Mouse (Mus musculus): ENCODE data around the gene Vps39. TPM values are rescaled to one million over a fixed set of nuclear protein-coding genes. Genes with fewer than 3 reads are reported as not detected.

The Vps39 gene
- polyA plus RNA-seq, 1 experiment from 2014 or later: 26.8 TPM

- Histone ChIP-seq H3K9ac (replicated peaks; ENCODE audit: low read length) (no peak overlapping the region), H3K4me2 (ENCODE audit: low read depth, low read length) (no peak overlapping the region), H3K4me1 (ENCODE audit: control insufficient read depth, insufficient read depth, low read length) (no peaks in the 10 kb centered on the region), H3K27me3 (ENCODE audit: control insufficient read depth, insufficient read depth, low read length) (no peaks in the 10 kb centered on the region), H3K9me3 (replicated peaks; ENCODE audit: control insufficient read depth, low read length) (no peaks in the 10 kb centered on the region), H3K4me3 (ENCODE audit: low read depth, low read length) (no peak overlapping the region), H3K27ac (replicated peaks; ENCODE audit: low read depth, low read length) (no peak overlapping the region), H3K36me3 (replicated peaks; ENCODE audit: control insufficient read depth, insufficient read depth, low read depth, low read length) (no peaks in the 10 kb centered on the region; the same call in 1 of the 2 replicates)
- DNase-seq (ENCODE audit: low spot score) (no peak), ATAC-seq (replicated peaks; ENCODE audit: insufficient number of reproducible peaks, low FRiP score, low TSS enrichment, low read depth) (no peak)
- 92% methylated on average over 4 of the region's 4 CpGs for WGBS
Observed at GRCm38 (mm10) chr2:120367416-120368207, 14.7 kb upstream of the Vps39 start.

- 86% methylated on average over 3 of the region's 3 CpGs for WGBS
- Histone ChIP-seq H3K4me1 (ENCODE audit: control insufficient read depth, insufficient read depth, low read length) (no peaks in the 10 kb centered on the region), H3K4me2 (ENCODE audit: low read depth, low read length) (no peak overlapping the region), H3K9me3 (replicated peaks; ENCODE audit: control insufficient read depth, low read length) (no peaks in the 10 kb centered on the region), H3K4me3 (ENCODE audit: low read depth, low read length) (no peak overlapping the region), H3K27me3 (ENCODE audit: control insufficient read depth, insufficient read depth, low read length) (no peaks in the 10 kb centered on the region), H3K27ac (replicated peaks; ENCODE audit: low read depth, low read length) (no peak overlapping the region), H3K36me3 (replicated peaks; ENCODE audit: control insufficient read depth, insufficient read depth, low read depth, low read length) (no peaks in the 10 kb centered on the region; the same call in 1 of the 2 replicates), H3K9ac (replicated peaks; ENCODE audit: low read length) (no peak overlapping the region)
- no peak for DNase-seq (ENCODE audit: low spot score)
- no peak for ATAC-seq (replicated peaks; ENCODE audit: insufficient number of reproducible peaks, low FRiP score, low TSS enrichment, low read depth)
Observed at GRCm38 (mm10) chr2:120366501-120366900, 13.6 kb upstream of the Vps39 start.

DNA sequence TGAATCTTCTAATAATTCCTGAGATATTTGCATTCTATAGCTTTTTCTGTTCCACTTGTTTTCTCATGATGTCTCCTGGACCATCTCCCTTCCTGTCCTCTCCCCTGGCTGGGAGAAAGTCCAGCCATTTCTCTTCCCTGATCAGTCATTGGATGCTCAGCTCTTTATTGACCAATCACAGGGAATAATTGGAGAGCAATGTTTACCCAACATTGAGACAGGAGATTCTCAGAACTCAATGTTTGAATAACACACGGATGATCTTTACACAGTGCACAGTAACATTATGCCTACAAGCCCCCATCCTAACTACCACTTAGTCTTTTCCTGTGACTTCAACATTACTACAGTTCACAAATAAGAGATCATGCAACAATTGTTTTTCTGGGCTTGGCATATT is 7.5 kb upstream of the Vps39 start:
- DNase-seq (ENCODE audit: low spot score) (no peak), ATAC-seq (replicated peaks; ENCODE audit: insufficient number of reproducible peaks, low FRiP score, low TSS enrichment, low read depth) (no peak)
- no peak overlapping the region for H3K9ac ChIP-seq (replicated peaks; ENCODE audit: low read length)
- no peak overlapping the region for H3K4me3 ChIP-seq (ENCODE audit: low read depth, low read length)
- no peaks in the 10 kb centered on the region for H3K27me3 ChIP-seq (ENCODE audit: control insufficient read depth, insufficient read depth, low read length)
- no peaks in the 10 kb centered on the region for H3K9me3 ChIP-seq (replicated peaks; ENCODE audit: control insufficient read depth, low read length)
- no peaks in the 10 kb centered on the region; the same call in 1 of the 2 replicates for H3K36me3 ChIP-seq (replicated peaks; ENCODE audit: control insufficient read depth, insufficient read depth, low read depth, low read length)
- WGBS: 83% methylated on average over 1 of the region's 1 CpGs
- H3K27ac ChIP-seq (replicated peaks; ENCODE audit: low read depth, low read length): no peak overlapping the region
- H3K4me2 ChIP-seq (ENCODE audit: low read depth, low read length): no peak overlapping the region
- H3K4me1 ChIP-seq (ENCODE audit: control insufficient read depth, insufficient read depth, low read length): no peaks in the 10 kb centered on the region

- Histone ChIP-seq H3K4me2 (ENCODE audit: low read depth, low read length) (no peak overlapping the region), H3K9me3 (replicated peaks; ENCODE audit: control insufficient read depth, low read length) (no peaks in the 10 kb centered on the region), H3K36me3 (replicated peaks; ENCODE audit: control insufficient read depth, insufficient read depth, low read depth, low read length) (no peaks in the 10 kb centered on the region; the same call in 1 of the 2 replicates), H3K4me1 (ENCODE audit: control insufficient read depth, insufficient read depth, low read length) (no peaks in the 10 kb centered on the region), H3K9ac (replicated peaks; ENCODE audit: low read length) (no peak overlapping the region), H3K4me3 (ENCODE audit: low read depth, low read length) (no peak overlapping the region), H3K27ac (replicated peaks; ENCODE audit: low read depth, low read length) (no peak overlapping the region), H3K27me3 (ENCODE audit: control insufficient read depth, insufficient read depth, low read length) (no peaks in the 10 kb centered on the region)
- WGBS: 87% methylated on average over 5 of the region's 5 CpGs
- no peak for ATAC-seq (replicated peaks; ENCODE audit: insufficient number of reproducible peaks, low FRiP score, low TSS enrichment, low read depth)
- DNase-seq (ENCODE audit: low spot score): no peak
Observed at GRCm38 (mm10) chr2:120351321-120351720, 1.6 kb downstream of the Vps39 start.

GRCm38 (mm10) chr2:120348120-120348519 is 4.8 kb downstream of the Vps39 start:
- Histone ChIP-seq H3K27me3 (ENCODE audit: control insufficient read depth, insufficient read depth, low read length) (no peaks in the 10 kb centered on the region), H3K36me3 (replicated peaks; ENCODE audit: control insufficient read depth, insufficient read depth, low read depth, low read length) (no peaks in the 10 kb centered on the region; the same call in 1 of the 2 replicates), H3K9me3 (replicated peaks; ENCODE audit: control insufficient read depth, low read length) (no peaks in the 10 kb centered on the region), H3K4me2 (ENCODE audit: low read depth, low read length) (no peak overlapping the region), H3K27ac (replicated peaks; ENCODE audit: low read depth, low read length) (no peak overlapping the region), H3K4me1 (ENCODE audit: control insufficient read depth, insufficient read depth, low read length) (no peaks in the 10 kb centered on the region), H3K9ac (replicated peaks; ENCODE audit: low read length) (no peak overlapping the region), H3K4me3 (ENCODE audit: low read depth, low read length) (no peak overlapping the region)
- ATAC-seq (replicated peaks; ENCODE audit: insufficient number of reproducible peaks, low FRiP score, low TSS enrichment, low read depth): no peak
- DNase-seq (ENCODE audit: low spot score): no peak
- 89% methylated on average over 9 of the region's 9 CpGs for WGBS

DNA sequence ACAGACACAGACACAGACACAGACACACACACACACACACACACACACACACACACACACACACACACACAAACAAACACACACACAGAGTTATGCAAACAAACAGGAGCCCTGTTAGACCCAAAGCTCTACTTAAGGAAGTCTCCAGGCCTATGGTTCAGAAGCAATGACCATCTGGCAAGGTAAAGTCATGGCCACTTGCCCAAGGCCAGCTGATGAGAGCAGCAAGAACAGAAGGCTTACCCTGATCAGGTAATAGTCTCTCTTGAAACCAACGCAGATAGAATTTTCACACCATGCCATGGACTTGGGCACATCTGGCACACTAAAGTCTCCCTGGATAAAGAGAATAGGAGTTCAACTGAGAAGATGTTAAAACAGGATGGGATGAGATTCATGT is 11.2 kb downstream of the Vps39 start:
- Histone ChIP-seq H3K9me3 (replicated peaks; ENCODE audit: control insufficient read depth, low read length) (no peaks in the 10 kb centered on the region), H3K4me3 (ENCODE audit: low read depth, low read length) (no peak overlapping the region), H3K36me3 (replicated peaks; ENCODE audit: control insufficient read depth, insufficient read depth, low read depth, low read length) (no peaks in the 10 kb centered on the region; the same call in none of the 2 replicates), H3K4me1 (ENCODE audit: control insufficient read depth, insufficient read depth, low read length) (no peaks in the 10 kb centered on the region), H3K27ac (replicated peaks; ENCODE audit: low read depth, low read length) (no peak overlapping the region), H3K9ac (replicated peaks; ENCODE audit: low read length) (no peak overlapping the region), H3K27me3 (ENCODE audit: control insufficient read depth, insufficient read depth, low read length) (no peaks in the 10 kb centered on the region), H3K4me2 (ENCODE audit: low read depth, low read length) (no peak overlapping the region)
- no peak for DNase-seq (ENCODE audit: low spot score)
- WGBS: 73% methylated on average over 1 of the region's 1 CpGs
- no peak for ATAC-seq (replicated peaks; ENCODE audit: insufficient number of reproducible peaks, low FRiP score, low TSS enrichment, low read depth)

- no peak overlapping the region for H3K4me3 ChIP-seq (ENCODE audit: low read depth, low read length)
- DNase-seq (ENCODE audit: low spot score) (no peak), ATAC-seq (replicated peaks; ENCODE audit: insufficient number of reproducible peaks, low FRiP score, low TSS enrichment, low read depth) (no peak)
- H3K4me1 ChIP-seq (ENCODE audit: control insufficient read depth, insufficient read depth, low read length): no peaks in the 10 kb centered on the region
- no peak overlapping the region for H3K27ac ChIP-seq (replicated peaks; ENCODE audit: low read depth, low read length)
- no peaks in the 10 kb centered on the region for H3K27me3 ChIP-seq (ENCODE audit: control insufficient read depth, insufficient read depth, low read length)
- H3K9me3 ChIP-seq (replicated peaks; ENCODE audit: control insufficient read depth, low read length): no peaks in the 10 kb centered on the region
- 84% methylated on average over 2 of the region's 2 CpGs for WGBS
- H3K9ac ChIP-seq (replicated peaks; ENCODE audit: low read length): no peak overlapping the region
- no peak overlapping the region for H3K4me2 ChIP-seq (ENCODE audit: low read depth, low read length)
- H3K36me3 ChIP-seq (replicated peaks; ENCODE audit: control insufficient read depth, insufficient read depth, low read depth, low read length): no peaks in the 10 kb centered on the region; the same call in none of the 2 replicates
Observed at GRCm38 (mm10) chr2:120337886-120338285, 15.1 kb downstream of the Vps39 start.

DNA sequence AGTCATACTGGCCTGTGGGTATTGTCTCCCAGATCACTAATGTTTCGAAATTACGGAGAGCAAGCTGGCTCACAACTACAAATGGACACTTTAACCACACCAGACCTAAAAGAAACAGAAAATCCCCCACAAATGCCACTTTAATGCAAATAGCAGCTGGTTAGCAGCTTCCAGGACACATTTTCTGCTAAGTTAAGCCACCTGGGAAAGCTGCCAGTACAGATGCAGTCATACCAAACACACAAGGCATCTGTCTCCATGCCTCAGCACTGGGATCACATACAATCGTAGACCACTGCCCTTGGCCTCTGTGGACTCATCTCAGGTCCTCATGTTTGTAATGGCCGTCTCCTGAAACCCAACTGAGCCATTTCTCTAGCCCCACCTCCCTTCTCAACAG is 21.4 kb downstream of the Vps39 start:
- no peaks in the 10 kb centered on the region; the same call in none of the 2 replicates for H3K36me3 ChIP-seq (replicated peaks; ENCODE audit: control insufficient read depth, insufficient read depth, low read depth, low read length)
- H3K4me1 ChIP-seq (ENCODE audit: control insufficient read depth, insufficient read depth, low read length): no peaks in the 10 kb centered on the region
- DNase-seq (ENCODE audit: low spot score) (no peak), ATAC-seq (replicated peaks; ENCODE audit: insufficient number of reproducible peaks, low FRiP score, low TSS enrichment, low read depth) (no peak)
- H3K27ac ChIP-seq (replicated peaks; ENCODE audit: low read depth, low read length): no peak overlapping the region
- H3K9me3 ChIP-seq (replicated peaks; ENCODE audit: control insufficient read depth, low read length): no peaks in the 10 kb centered on the region
- H3K4me2 ChIP-seq (ENCODE audit: low read depth, low read length): no peak overlapping the region
- no peak overlapping the region for H3K4me3 ChIP-seq (ENCODE audit: low read depth, low read length)
- no peaks in the 10 kb centered on the region for H3K27me3 ChIP-seq (ENCODE audit: control insufficient read depth, insufficient read depth, low read length)
- no peak overlapping the region for H3K9ac ChIP-seq (replicated peaks; ENCODE audit: low read length)
- 84% methylated on average over 4 of the region's 4 CpGs for WGBS

Data from embryonic facial prominence, embryonic 11.5 days (tissue).